Mouse (Mus musculus) fibroblast of lung, adult 2 months (primary cell): ENCODE results near the gene Ctdsp1.
A peak's percentile ranks its signal among the peaks of the same experiment; 100 is the strongest.

Experiments
- DNase-seq: peaks from one replicate; pipeline ENCODE4 v3.0.0-alpha.2; 2011; ENCODE audit warnings: low read depth

Ctdsp1 gene

GRCm38 (mm10) chr1:74397268-74397918 is 6.1 kb downstream of the Ctdsp1 start:
- peak; percentile 96 for DNase-seq

GRCm38 (mm10) chr1:74397919-74398451 is 6.7 kb downstream of the Ctdsp1 start:
- DNase-seq: no peak

- no peak for DNase-seq
Observed at GRCm38 (mm10) chr1:74400531-74400930, 9.2 kb downstream of the Ctdsp1 start.

- DNase-seq: no peak
Observed at GRCm38 (mm10) chr1:74401015-74401702, 9.8 kb downstream of the Ctdsp1 start.

- DNase-seq: no peak
Observed at GRCm38 (mm10) chr1:74404206-74404605, 12.9 kb downstream of the Ctdsp1 start.

GRCm38 (mm10) chr1:74408589-74409504 is 17.5 kb downstream of the Ctdsp1 start, which contains the start of gene Vil1:
Gene Vil1 (plus strand): TSS chr1:74409376.
- no peak for DNase-seq

GRCm38 (mm10) chr1:74411753-74412325 is 20.5 kb downstream of the Ctdsp1 start:
- no peak for DNase-seq

- no peak for DNase-seq
Observed at GRCm38 (mm10) chr1:74412711-74413110, 21.4 kb downstream of the Ctdsp1 start.

- no peak for DNase-seq
Observed at GRCm38 (mm10) chr1:74415143-74415542, 23.8 kb downstream of the Ctdsp1 start.

GRCm38 (mm10) chr1:74418747-74419439 is 27.6 kb downstream of the Ctdsp1 start:
- DNase-seq: no peak

- DNase-seq: no peak
Observed at GRCm38 (mm10) chr1:74419440-74419794, 28.1 kb downstream of the Ctdsp1 start.

- DNase-seq: no peak
Observed at GRCm38 (mm10) chr1:74423147-74423546, 31.8 kb downstream of the Ctdsp1 start.

- no peak for DNase-seq
Observed at GRCm38 (mm10) chr1:74425845-74426244, 34.5 kb downstream of the Ctdsp1 start.

- no peak for DNase-seq
Observed at GRCm38 (mm10) chr1:74433220-74433619, 41.9 kb downstream of the Ctdsp1 start.

GRCm38 (mm10) chr1:74434596-74434995 is 43.3 kb downstream of the Ctdsp1 start:
- no peak for DNase-seq

GRCm38 (mm10) chr1:74435563-74435962 is 44.3 kb downstream of the Ctdsp1 start:
- no peak for DNase-seq

GRCm38 (mm10) chr1:74437702-74438427 is 46.6 kb downstream of the Ctdsp1 start:
- DNase-seq: peak; percentile 28

GRCm38 (mm10) chr1:74439166-74439876 is 48.0 kb downstream of the Ctdsp1 start:
- DNase-seq: no peak

GRCm38 (mm10) chr1:74444538-74444937 is 53.2 kb downstream of the Ctdsp1 start:
- DNase-seq: no peak
